Mouse (Mus musculus): ENCODE data around the gene Akap7.

- TF ChIP-seq CTCF (IDR thresholded peaks at IDR 0.05; ENCODE audit: control insufficient read depth, insufficient read depth, low read length), result no peak
- TF ChIP-seq POLR2A (IDR thresholded peaks at IDR 0.05; ENCODE audit: borderline replicate concordance, control insufficient read depth, low read depth, low read length), result no peak
Observed at GRCm38 (mm10) chr10:25321198-25321597, 13.5 kb upstream of the Akap7 start.
